In the genomic region with DNA sequence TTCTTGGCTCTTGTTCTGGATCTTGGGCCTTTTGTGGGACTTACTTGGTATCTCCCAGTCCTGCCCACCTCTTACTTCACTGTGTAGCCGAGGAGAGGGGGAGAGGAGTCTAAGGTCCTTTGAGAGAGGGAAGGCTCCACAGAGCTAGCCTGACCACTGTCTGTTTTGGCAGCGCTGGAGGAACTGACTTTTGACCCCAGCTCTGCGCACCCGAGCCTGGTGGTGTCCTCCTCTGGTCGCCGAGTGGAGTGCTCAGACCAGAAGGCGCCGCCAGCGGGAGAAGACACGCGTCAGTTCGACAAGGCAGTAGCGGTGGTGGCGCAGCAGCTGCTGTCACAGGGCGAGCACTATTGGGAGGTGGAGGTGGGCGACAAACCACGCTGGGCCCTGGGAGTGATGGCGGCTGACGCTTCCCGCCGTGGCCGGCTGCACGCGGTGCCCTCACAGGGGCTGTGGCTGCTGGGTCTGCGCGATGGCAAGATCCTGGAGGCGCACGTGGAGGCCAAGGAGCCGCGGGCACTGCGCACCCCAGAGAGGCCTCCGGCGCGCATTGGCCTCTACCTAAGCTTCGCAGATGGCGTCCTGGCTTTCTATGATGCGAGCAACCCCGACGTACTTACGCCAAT, we compare ENCODE assay signal across 10 mouse cellular contexts. TPM values are rescaled to one million over a fixed set of nuclear protein-coding genes. Genes with fewer than 3 reads are reported as not detected.
DNase-seq lines count a peak whose midpoint lies in the region; ATAC-seq and TF ChIP-seq lines count a peak whose summit lies in the region.
"Had no signal": no experiment of that assay in that cellular context is flagged by ENCODE, and none has a peak within 500 bp of the region (broad histone marks: within the 10 kb centered on the region; RNA-seq: fewer than 3 reads in every experiment).

No protein-coding gene starts in this region.

- peaks cover 50% of the 10 kb centered on the region for H3K27me3 ChIP-seq in heart, embryonic 13.5 days (replicated peaks)
- H3K27me3 ChIP-seq in G1E (ENCODE audit: insufficient read depth, low read length) = peaks cover 39% of the 10 kb centered on the region
- no peaks in the 10 kb centered on the region for H3K27me3 ChIP-seq in kidney, adult 2 months (replicated peaks; ENCODE audit: control insufficient read depth, insufficient read depth, low read length)
- no peaks in the 10 kb centered on the region; the same call in 1 of the 2 replicates for H3K27me3 ChIP-seq in liver, embryonic 15.5 days
- H3K27me3 ChIP-seq: embryonic facial prominence, embryonic 15.5 days had no signal

- no peak for TF ChIP-seq POLR2A in kidney, adult 2 months (IDR thresholded peaks at IDR 0.05; ENCODE audit: low read depth, low read length)

- H3K4me1 ChIP-seq in heart, embryonic 13.5 days = peaks cover 14% of the 10 kb centered on the region
- H3K4me1 ChIP-seq in G1E (ENCODE audit: insufficient read depth, low read depth, low read length) = no peaks in the 10 kb centered on the region
- peaks cover 8% of the 10 kb centered on the region for H3K4me1 ChIP-seq in kidney, adult 2 months (ENCODE audit: control insufficient read depth, insufficient read depth, low read length)
- 0 out of 2 replicates have a peak, but pooled peaks cover 5% of the 10 kb centered on the region for H3K4me1 ChIP-seq in liver, embryonic 15.5 days (replicated peaks)

- WGBS in heart, embryonic 13.5 days = 25% methylated on average over 40 of the region's 40 CpGs
- WGBS in kidney, adult 2 months = 61% methylated on average over 40 of the region's 40 CpGs
- WGBS in liver, embryonic 15.5 days (ENCODE audit: insufficient replicate concordance) = 54% methylated on average over 40 of the region's 40 CpGs

- no peak for TF ChIP-seq CTCF in G1E (IDR thresholded peaks at IDR 0.05; ENCODE audit: low read depth, low read length)
- TF ChIP-seq CTCF in kidney, adult 2 months (conservative IDR thresholded peaks at IDR 0.05; ENCODE audit: insufficient read depth, insufficient read length, low read depth, low read length) = no peak

- no peaks in the 10 kb centered on the region for H3K9me3 ChIP-seq in heart, embryonic 13.5 days
- H3K9me3 ChIP-seq in G1E (replicated peaks) = no peaks in the 10 kb centered on the region
- no peaks in the 10 kb centered on the region for H3K9me3 ChIP-seq in liver, embryonic 15.5 days (replicated peaks)
- H3K9me3 ChIP-seq: embryonic facial prominence, embryonic 15.5 days had no signal

- no peak for DNase-seq in heart, postnatal 14 days
- DNase-seq in G1E (ENCODE audit: low spot score) = no peak
- peak; percentile 56 for DNase-seq in kidney, adult 2 months
- DNase-seq in left cerebral cortex, postnatal 14 days (ENCODE audit: low spot score in 2 of 2) = no peak
- DNase-seq in left cerebral cortex, postnatal 4 days = no peak
- DNase-seq in layer of hippocampus, adult 9-11 months = no peak
- DNase-seq: adrenal gland, postnatal 36 days had no signal

- H3K36me3 ChIP-seq in heart, embryonic 13.5 days = no peaks in the 10 kb centered on the region
- no peaks in the 10 kb centered on the region for H3K36me3 ChIP-seq in G1E (replicated peaks)
- no peaks in the 10 kb centered on the region for H3K36me3 ChIP-seq in kidney, adult 2 months (ENCODE audit: control insufficient read depth, insufficient read depth, low read length)
- H3K36me3 ChIP-seq in liver, embryonic 15.5 days (replicated peaks) = no peaks in the 10 kb centered on the region
- H3K36me3 ChIP-seq: embryonic facial prominence, embryonic 15.5 days had no signal

- peak overlapping the region; percentile 52 for H3K9ac ChIP-seq in heart, embryonic 13.5 days
- no peak overlapping the region for H3K9ac ChIP-seq in liver, embryonic 15.5 days
- H3K9ac ChIP-seq: embryonic facial prominence, embryonic 15.5 days had no signal

- no peak for ATAC-seq in heart, embryonic 13.5 days (ENCODE audit: extremely low read depth, insufficient number of reproducible peaks, low FRiP score, low TSS enrichment)
- no peak for ATAC-seq in G1E (ENCODE audit: extremely low read depth, insufficient number of reproducible peaks, low FRiP score, poor library complexity, severe bottlenecking)
- ATAC-seq in liver, embryonic 15.5 days (ENCODE audit: insufficient read depth) = no peak

- intact Hi-C loops in heart, postnatal 14 days (cut with DNase I) = no loop called here
- intact Hi-C loops in left cerebral cortex, postnatal 14 days (cut with DNase I) = loop anchor here (10.0 kb wide), 1 partner anchor 195 kb away; the partner anchor contains the start of gene Cox6a2
- intact Hi-C loops in left cerebral cortex, postnatal 4 days (cut with DNase I) = no loop called here

- H3K4me2 ChIP-seq in heart, embryonic 13.5 days = peak overlapping the region; percentile 58
- peak overlapping the region; percentile 35; the same call in 1 of the 2 replicates for H3K4me2 ChIP-seq in liver, embryonic 15.5 days
- H3K4me2 ChIP-seq: embryonic facial prominence, embryonic 15.5 days had no signal

- peak overlapping the region; percentile 6; the same call in 1 of the 2 replicates for H3K4me3 ChIP-seq in heart, embryonic 13.5 days
- H3K4me3 ChIP-seq in G1E (ENCODE audit: low read depth, low read length) = peak overlapping the region; percentile 2; the same call in 1 of the 2 replicates
- H3K4me3 ChIP-seq in kidney, adult 2 months (ENCODE audit: insufficient read depth, low read depth, low read length) = no peak overlapping the region
- no peak overlapping the region for H3K4me3 ChIP-seq in liver, embryonic 15.5 days (replicated peaks)
- H3K4me3 ChIP-seq: embryonic facial prominence, embryonic 15.5 days had no signal

- no peak overlapping the region for H3K27ac ChIP-seq in heart, embryonic 13.5 days (replicated peaks)
- no peak overlapping the region for H3K27ac ChIP-seq in kidney, adult 2 months (ENCODE audit: insufficient read depth, low read depth, low read length)
- H3K27ac ChIP-seq in liver, embryonic 15.5 days (replicated peaks) = no peak overlapping the region
- H3K27ac ChIP-seq: embryonic facial prominence, embryonic 15.5 days had no signal

RNA-seq across cellular contexts. Expression of gene Trim72, which starts 6.1 kb away (rescaled TPM):
- polyA plus RNA-seq in heart, embryonic 13.5 days (2015; fragmentation: Nextera tagmentation; extraction: Ambion mirVana) = 0.76 and 1.0 TPM in 2 replicates
- 100 to 1,000 TPM; 209 to 217 TPM for total RNA-seq in heart, postnatal 14 days (2021)
- total RNA-seq in G1E (2014; fragmentation: Nextera tagmentation) = not detected in 2 replicates
- 0.06 and 0.16 TPM in 2 replicates for total RNA-seq in G1E (2017)
- 0.03 and 0.04 TPM in 2 replicates for polyA plus RNA-seq in G1E (2012)
- polyA plus RNA-seq in kidney, adult 2 months (2012; rRNA removed) = 0.29 and 2.8 TPM in 2 replicates
- 0.25 and 0.38 TPM in 2 replicates for polyA plus RNA-seq in liver, embryonic 15.5 days (2015; fragmentation: Nextera tagmentation; extraction: Ambion mirVana)
- under 1 TPM; 0.64 to 0.97 TPM for total RNA-seq in left cerebral cortex, postnatal 14 days (2021)
- under 1 TPM; 0.26 to 0.56 TPM for total RNA-seq in left cerebral cortex, postnatal 4 days (2021)

RNA-seq across cellular contexts. Expression of gene Pycard, which starts 16.2 kb away (rescaled TPM):
- 39.1 and 42.6 TPM in 2 replicates for polyA plus RNA-seq in heart, embryonic 13.5 days (2015; fragmentation: Nextera tagmentation; extraction: Ambion mirVana)
- total RNA-seq in heart, postnatal 14 days (2021) = 10 to 100 TPM in 1 of 2 experiments, 1 to 10 TPM in 1; 5.6 to 13.6 TPM
- total RNA-seq in G1E (2014; fragmentation: Nextera tagmentation) = 2.0 and 2.4 TPM in 2 replicates
- 3.3 and 3.5 TPM in 2 replicates for total RNA-seq in G1E (2017)
- polyA plus RNA-seq in G1E (2012) = 1.2 and 1.3 TPM in 2 replicates
- polyA plus RNA-seq in kidney, adult 2 months (2012; rRNA removed) = 52.8 and 60.0 TPM in 2 replicates
- 24.9 and 29.1 TPM in 2 replicates for polyA plus RNA-seq in liver, embryonic 15.5 days (2015; fragmentation: Nextera tagmentation; extraction: Ambion mirVana)
- 1 to 10 TPM; 2.2 to 3.7 TPM for total RNA-seq in left cerebral cortex, postnatal 14 days (2021)
- total RNA-seq in left cerebral cortex, postnatal 4 days (2021) = 1 to 10 TPM; 2.4 to 3.3 TPM

RNA-seq across cellular contexts. Expression of gene Fus, which starts 42.6 kb away (rescaled TPM):
- 310 and 313 TPM in 2 replicates for polyA plus RNA-seq in heart, embryonic 13.5 days (2015; fragmentation: Nextera tagmentation; extraction: Ambion mirVana)
- 100 to 1,000 TPM; 169 to 184 TPM for total RNA-seq in heart, postnatal 14 days (2021)
- 211 and 218 TPM in 2 replicates for total RNA-seq in G1E (2014; fragmentation: Nextera tagmentation)
- total RNA-seq in G1E (2017) = 34.6 and 45.5 TPM in 2 replicates
- polyA plus RNA-seq in G1E (2012) = 568 and 604 TPM in 2 replicates
- 183 and 196 TPM in 2 replicates for polyA plus RNA-seq in kidney, adult 2 months (2012; rRNA removed)
- 120 and 123 TPM in 2 replicates for polyA plus RNA-seq in liver, embryonic 15.5 days (2015; fragmentation: Nextera tagmentation; extraction: Ambion mirVana)
- total RNA-seq in left cerebral cortex, postnatal 14 days (2021) = 100 to 1,000 TPM; 313 to 324 TPM
- total RNA-seq in left cerebral cortex, postnatal 4 days (2021) = 100 to 1,000 TPM; 504 to 524 TPM

RNA-seq across cellular contexts. Expression of gene Itgam, which starts 52.6 kb away (rescaled TPM):
- polyA plus RNA-seq in heart, embryonic 13.5 days (2015; fragmentation: Nextera tagmentation; extraction: Ambion mirVana) = 0.31 and 0.51 TPM in 2 replicates
- total RNA-seq in heart, postnatal 14 days (2021) = 1 to 10 TPM; 4.5 to 5.7 TPM
- total RNA-seq in G1E (2014; fragmentation: Nextera tagmentation) (0.30 TPM in 1 of 2 replicates, not detected in the other), G1E (2017) (0.22 and 0.29 TPM in 2 replicates)
- polyA plus RNA-seq in G1E (2012) = 0.02 and 0.07 TPM in 2 replicates
- polyA plus RNA-seq in kidney, adult 2 months (2012; rRNA removed) = 2.4 and 7.0 TPM in 2 replicates
- 6.0 TPM in 2 replicates for polyA plus RNA-seq in liver, embryonic 15.5 days (2015; fragmentation: Nextera tagmentation; extraction: Ambion mirVana)
- 10 to 100 TPM; 10.9 to 11.6 TPM for total RNA-seq in left cerebral cortex, postnatal 14 days (2021)
- 1 to 10 TPM; 2.1 to 2.2 TPM for total RNA-seq in left cerebral cortex, postnatal 4 days (2021)

RNA-seq across cellular contexts. Expression of gene Gm49368, which starts 52.7 kb away (rescaled TPM):
- not detected in 2 replicates for polyA plus RNA-seq in heart, embryonic 13.5 days (2015; fragmentation: Nextera tagmentation; extraction: Ambion mirVana)
- total RNA-seq in heart, postnatal 14 days (2021) = not detected
- total RNA-seq in G1E (2014; fragmentation: Nextera tagmentation) = not detected in 2 replicates
- not detected in 2 replicates for total RNA-seq in G1E (2017)
- 0.03 TPM in 1 of 2 replicates, not detected in the other for polyA plus RNA-seq in G1E (2012)
- polyA plus RNA-seq in kidney, adult 2 months (2012; rRNA removed) = not detected in 2 replicates
- 0.20 TPM in 1 of 2 replicates, not detected in the other for polyA plus RNA-seq in liver, embryonic 15.5 days (2015; fragmentation: Nextera tagmentation; extraction: Ambion mirVana)
- under 1 TPM in 1 of 2 experiments, not detected in 1; 0.08 TPM for total RNA-seq in left cerebral cortex, postnatal 14 days (2021)
- total RNA-seq in left cerebral cortex, postnatal 4 days (2021) = not detected
- total RNA-seq: adrenal gland, postnatal 36 days had no signal
- polyA plus RNA-seq: embryonic facial prominence, embryonic 15.5 days had no signal

Comparison
In these comparisons a context has a peak if more than half of its experiments do, and no peak if none do; other contexts are left out.
1. H3K4me3 ChIP-seq: peak in heart, embryonic 13.5 days (single experiment) and G1E (single experiment); none in kidney, adult 2 months (single experiment) and liver, embryonic 15.5 days (single experiment).
2. RNA of gene Trim72, which starts 6.1 kb away (total RNA-seq): 209 to 217 TPM in heart, postnatal 14 days; 0.64 to 0.97 TPM in left cerebral cortex, postnatal 14 days, 0.26 to 0.56 TPM in left cerebral cortex, postnatal 4 days and 0.06 to 0.16 TPM in G1E; every median in the first group is over 100 times any median in the second.